Mouse (Mus musculus) hindbrain, postnatal 0 days (tissue): ENCODE results near the gene Shisa5. TPM values are rescaled to one million over a fixed set of nuclear protein-coding genes. Genes with fewer than 3 reads are reported as not detected.

Source experiments
- ATAC-seq: fragments of 200-750 bp; cut with Nextera tagmentation; 2 replicates; pipeline ENCODE4 v1.8.0; 2017; ENCODE audit warnings: mild to moderate bottlenecking, moderate TSS enrichment, moderate library complexity
- DNase-seq: peaks from one replicate; pipeline ENCODE4 v3.0.0-alpha.2; 2015; ENCODE audit warnings: low spot score
- H3K27ac ChIP-seq: fragments of 300-500 bp; sonication (generic); 2 replicates; pipeline ENCODE4 v1.5.1; 2014; ENCODE audit warnings: mild to moderate bottlenecking
- H3K27me3 ChIP-seq: fragments of 300-500 bp; sonication (generic); 2 replicates; pipeline ENCODE4 v1.6.1; 2014; ENCODE audit warnings: low read length, mixed read lengths; ENCODE audit not compliant: insufficient read depth
- H3K36me3 ChIP-seq: fragments of 300-500 bp; sonication (generic); 2 replicates; pipeline ENCODE4 v1.6.1; 2014; ENCODE audit warnings: low read length, mixed read lengths; ENCODE audit not compliant: insufficient read depth
- H3K4me1 ChIP-seq: fragments of 300-500 bp; sonication (generic); 2 replicates; pipeline ENCODE4 v1.6.1; 2014; ENCODE audit warnings: antibody characterized with exemption, low read length, mixed read lengths; ENCODE audit not compliant: insufficient read depth
- H3K4me2 ChIP-seq: fragments of 300-500 bp; sonication (generic); 2 replicates; pipeline ENCODE4 v1.6.1; 2014; ENCODE audit warnings: low read depth, mild to moderate bottlenecking, low read length, moderate library complexity, mixed read lengths
- H3K4me3 ChIP-seq: fragments of 300-500 bp; sonication (generic); 2 replicates; pipeline ENCODE4 v1.5.1; 2014; ENCODE audit warnings: low read length
- H3K9ac ChIP-seq: fragments of 300-500 bp; sonication (generic); replicated peaks from 2 replicates; pipeline ENCODE4 v1.6.1; 2014; ENCODE audit warnings: mild to moderate bottlenecking, low read length, moderate library complexity, mixed read lengths
- H3K9me3 ChIP-seq: fragments of 300-500 bp; sonication (generic); 2 replicates; pipeline ENCODE4 v1.6.1; 2016; ENCODE audit warnings: low read length, mixed read lengths
- CTCF ChIP-seq: IDR thresholded peaks from 2 replicates; pipeline ENCODE4 v1.5.1; 2016; ENCODE audit warnings: antibody characterized with exemption, control low read depth, low read depth
- WGBS: fragments of 180-500 bp; shearing (Covaris S2); extraction: QIAGEN DNeasy Blood & Tissue Kit; methylation state at CpG from one replicate; pipeline ENCODE4 v1.1.7; 2014; 5-methylcytosine and 5-hydroxymethylcytosine counted together
- polyA plus RNA-seq: library from polyadenylated mRNA; unstranded; fragments of >200 nt; fragmentation: Nextera tagmentation; extraction: Ambion mirVana; gene quantifications from 2 replicates; pipeline ENCODE4 v1.2.1, GENCODE M21; 2015
- total RNA-seq: library from RNA; depleted of rRNA; stranded (reverse); fragments of >200 nt; gene quantifications from 2 replicates; pipeline ENCODE4 v1.2.3, GENCODE M21; 2014

The Shisa5 gene
- total and polyA plus RNA-seq, 2 experiments from 2014 or later = 77.6 to 90.6 TPM

DNA sequence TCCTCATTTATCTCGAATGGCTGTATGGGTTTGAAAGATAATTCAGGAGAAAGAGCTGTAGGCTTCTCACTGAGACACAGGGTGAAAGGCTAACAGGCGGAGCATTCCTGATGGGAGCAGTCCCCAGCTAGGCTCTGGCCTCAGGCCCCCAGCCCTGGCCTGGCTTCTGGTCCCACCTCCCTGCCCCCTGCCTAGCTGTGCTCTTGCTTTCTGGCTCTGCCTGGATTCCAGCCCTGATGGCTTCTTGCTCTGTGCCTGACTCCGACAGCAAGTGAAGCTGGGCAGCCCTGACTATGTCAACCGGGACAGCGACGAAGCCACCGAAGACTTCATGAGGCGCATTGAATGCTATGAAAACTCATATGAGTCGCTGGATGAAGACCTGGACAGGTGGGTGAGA lies 30.3 kb upstream of the Shisa5 start:
- Histone ChIP-seq H3K4me2 (no peak overlapping the region), H3K9ac (no peak overlapping the region), H3K4me3 (no peak overlapping the region), H3K27ac (no peak overlapping the region), H3K9me3 (no peaks in the 10 kb centered on the region), H3K27me3 (no peaks in the 10 kb centered on the region), H3K4me1 (no peaks in the 10 kb centered on the region), H3K36me3 (peaks cover 6% of the 10 kb centered on the region)
- no peak for DNase-seq
- no peak for TF ChIP-seq CTCF
- 77% methylated on average over 9 of the region's 9 CpGs for WGBS
- no peak for ATAC-seq

DNA sequence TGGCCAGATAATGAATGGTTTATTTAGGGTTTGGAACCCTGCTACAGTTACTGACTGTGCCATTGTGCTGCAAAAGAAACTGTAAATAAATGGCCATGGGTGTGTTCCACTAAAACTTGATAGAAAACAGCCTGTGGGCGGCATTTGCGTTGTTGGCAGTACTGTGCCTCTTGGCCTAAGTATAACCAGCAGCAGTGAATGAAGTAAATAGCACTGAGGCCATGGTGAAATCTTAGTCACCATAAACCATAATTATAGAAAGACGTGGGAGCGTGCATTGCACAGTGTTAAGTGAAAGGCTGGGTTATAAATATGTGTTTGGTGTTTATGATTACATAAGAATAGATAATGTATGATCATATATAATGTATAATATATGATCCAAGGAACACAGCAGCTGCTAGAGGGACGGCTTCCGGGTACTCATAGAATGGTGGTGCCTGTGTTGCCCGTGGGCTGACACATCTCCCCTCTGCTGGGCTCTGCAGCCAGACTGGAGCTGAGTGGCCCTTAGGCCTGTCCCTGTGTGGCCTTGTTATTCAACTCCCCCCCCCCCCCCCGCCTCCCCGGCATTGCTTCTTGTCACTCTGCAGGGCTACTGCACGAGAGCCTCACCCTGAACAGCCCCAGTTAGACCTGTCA lies 29.2 kb upstream of the Shisa5 start:
- H3K4me2 ChIP-seq = no peak overlapping the region
- H3K9me3 ChIP-seq = no peaks in the 10 kb centered on the region
- peaks cover 6% of the 10 kb centered on the region for H3K36me3 ChIP-seq
- no peak overlapping the region for H3K4me3 ChIP-seq
- no peaks in the 10 kb centered on the region for H3K27me3 ChIP-seq
- H3K9ac ChIP-seq = no peak overlapping the region
- no peaks in the 10 kb centered on the region for H3K4me1 ChIP-seq
- ATAC-seq (no peak; the same call in 1 of the 2 replicates), DNase-seq (no peak)
- no peak for TF ChIP-seq CTCF
- no peak overlapping the region for H3K27ac ChIP-seq
- WGBS = 79% methylated on average over 7 of the region's 10 CpGs

DNA sequence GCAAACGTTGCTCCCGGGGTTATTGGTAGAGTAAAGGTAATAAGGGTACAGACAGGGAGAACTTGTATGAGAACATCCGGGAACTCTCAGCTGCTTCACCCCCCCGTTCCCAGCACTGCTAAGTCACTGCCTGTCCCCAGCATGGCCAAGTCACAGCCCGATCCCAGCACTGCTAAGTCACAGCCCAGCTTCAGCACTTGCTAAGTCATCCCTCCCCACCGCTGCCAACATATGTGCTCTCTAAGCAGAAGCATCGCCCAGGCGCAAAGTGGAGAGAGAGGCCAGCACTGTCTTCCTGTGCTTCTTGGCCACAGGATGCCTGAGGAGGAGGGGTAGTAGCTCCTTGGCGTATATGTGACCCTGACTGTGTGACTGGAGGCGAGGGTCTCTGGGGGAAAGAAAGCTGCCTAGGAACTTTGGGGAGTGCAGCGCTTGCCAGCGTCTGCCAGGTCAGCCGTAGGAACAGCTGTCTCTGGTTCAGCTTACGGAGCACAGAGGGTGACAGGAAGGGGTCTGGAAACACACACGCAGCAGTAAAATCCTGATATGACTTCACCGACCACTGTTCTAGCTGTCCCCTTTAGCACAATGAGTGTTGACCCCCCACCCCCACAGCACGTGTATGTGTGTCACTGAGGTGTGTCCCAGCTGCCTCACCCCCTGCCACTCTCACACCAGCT lies 28.6 kb upstream of the Shisa5 start:
- ATAC-seq = peak; percentile 55; the same call in 1 of the 2 replicates
- 51% methylated on average over 17 of the region's 17 CpGs for WGBS
- Histone ChIP-seq H3K4me1 (no peaks in the 10 kb centered on the region), H3K36me3 (peaks cover 6% of the 10 kb centered on the region), H3K27me3 (no peaks in the 10 kb centered on the region), H3K9ac (no peak overlapping the region), H3K4me2 (no peak overlapping the region), H3K9me3 (no peaks in the 10 kb centered on the region), H3K27ac (no peak overlapping the region), H3K4me3 (no peak overlapping the region)
- no peak for TF ChIP-seq CTCF
- DNase-seq = no peak

DNA sequence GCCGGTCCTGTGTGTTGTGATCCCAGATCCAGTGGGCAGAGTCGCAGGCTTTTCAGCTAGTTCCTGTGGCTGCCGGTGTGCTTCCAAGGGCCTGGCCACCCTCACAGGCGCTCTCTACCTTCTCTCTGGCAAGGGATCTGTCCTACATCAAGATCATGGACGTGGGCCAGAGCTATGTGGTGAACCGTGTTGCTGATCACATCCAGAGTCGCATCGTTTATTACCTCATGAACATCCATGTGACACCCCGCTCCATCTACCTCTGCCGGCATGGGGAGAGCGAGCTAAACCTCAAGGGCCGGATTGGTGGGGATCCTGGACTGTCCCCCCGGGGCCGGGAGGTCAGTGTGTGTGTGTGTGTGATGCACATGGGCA lies 28.1 kb upstream of the Shisa5 start:
- Histone ChIP-seq H3K27ac (no peak overlapping the region), H3K36me3 (peaks cover 6% of the 10 kb centered on the region), H3K4me1 (no peaks in the 10 kb centered on the region), H3K27me3 (no peaks in the 10 kb centered on the region), H3K4me3 (no peak overlapping the region), H3K4me2 (no peak overlapping the region), H3K9me3 (no peaks in the 10 kb centered on the region), H3K9ac (no peak overlapping the region)
- DNase-seq (no peak), ATAC-seq (no peak)
- 85% methylated on average over 14 of the region's 14 CpGs for WGBS
- no peak for TF ChIP-seq CTCF

DNA sequence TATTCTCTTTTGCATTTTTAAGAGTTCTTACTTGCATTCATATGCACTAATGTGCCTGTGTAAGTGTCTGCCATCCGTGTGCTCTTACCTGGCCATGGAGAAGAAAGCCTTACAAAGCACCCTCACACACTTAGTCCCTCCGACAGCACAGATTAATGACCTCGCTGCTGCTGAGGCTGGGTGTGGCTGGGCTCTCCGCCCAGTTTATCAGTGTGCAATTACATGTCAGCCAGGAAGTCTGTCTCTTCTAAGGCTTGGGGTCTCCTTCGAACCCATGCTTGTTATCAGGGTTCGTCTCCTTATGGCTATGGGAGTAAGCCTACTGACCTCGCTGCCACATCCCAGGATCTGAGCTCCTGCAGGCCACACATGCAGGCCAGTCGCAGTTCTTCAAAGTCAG lies 23.0 kb upstream of the Shisa5 start:
- Histone ChIP-seq H3K4me1 (no peaks in the 10 kb centered on the region), H3K4me2 (no peak overlapping the region), H3K9ac (no peak overlapping the region), H3K36me3 (no peaks in the 10 kb centered on the region; the same call in 1 of the 2 replicates), H3K4me3 (no peak overlapping the region), H3K9me3 (no peaks in the 10 kb centered on the region), H3K27ac (no peak overlapping the region), H3K27me3 (no peaks in the 10 kb centered on the region)
- no peak for TF ChIP-seq CTCF
- ATAC-seq (no peak), DNase-seq (no peak)
- 77% methylated on average over 8 of the region's 8 CpGs for WGBS

DNA sequence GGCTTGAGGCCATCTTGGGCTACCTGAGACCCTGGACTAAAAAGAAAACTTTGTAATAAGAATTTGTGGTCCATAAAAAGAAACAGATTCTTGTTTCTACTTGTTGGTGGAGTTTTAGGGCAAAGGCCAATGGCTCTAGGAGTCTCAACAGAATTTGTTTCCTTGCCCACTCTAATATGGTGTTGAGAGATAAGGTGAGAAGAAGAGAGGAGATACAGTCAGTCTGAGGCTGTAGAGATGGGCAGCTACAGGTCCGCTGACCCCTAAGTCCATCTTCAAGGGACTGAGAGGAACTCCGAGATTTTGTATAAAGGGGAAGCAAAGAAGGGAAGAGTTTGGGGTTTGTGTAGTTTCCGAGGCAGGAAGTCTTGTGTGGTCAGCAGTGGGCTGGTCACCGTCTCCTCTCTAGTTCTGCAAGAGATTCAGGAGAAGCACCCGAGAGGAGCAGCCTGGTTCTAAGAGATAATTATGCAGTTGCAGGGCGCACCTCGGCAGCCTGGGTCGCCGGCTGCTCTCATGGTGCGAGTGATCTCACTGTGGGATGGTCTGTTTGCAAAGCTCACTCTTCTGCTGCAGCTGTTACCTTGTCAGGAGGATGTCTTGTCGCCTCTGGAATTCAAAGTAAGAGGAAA lies 21.3 kb upstream of the Shisa5 start:
- Histone ChIP-seq H3K36me3 (no peaks in the 10 kb centered on the region; the same call in 1 of the 2 replicates), H3K27me3 (no peaks in the 10 kb centered on the region), H3K4me1 (no peaks in the 10 kb centered on the region), H3K9me3 (no peaks in the 10 kb centered on the region), H3K4me2 (no peak overlapping the region), H3K9ac (no peak overlapping the region), H3K27ac (no peak overlapping the region), H3K4me3 (no peak overlapping the region)
- no peak for TF ChIP-seq CTCF
- 78% methylated on average over 11 of the region's 11 CpGs for WGBS
- ATAC-seq = no peak
- no peak for DNase-seq

DNA sequence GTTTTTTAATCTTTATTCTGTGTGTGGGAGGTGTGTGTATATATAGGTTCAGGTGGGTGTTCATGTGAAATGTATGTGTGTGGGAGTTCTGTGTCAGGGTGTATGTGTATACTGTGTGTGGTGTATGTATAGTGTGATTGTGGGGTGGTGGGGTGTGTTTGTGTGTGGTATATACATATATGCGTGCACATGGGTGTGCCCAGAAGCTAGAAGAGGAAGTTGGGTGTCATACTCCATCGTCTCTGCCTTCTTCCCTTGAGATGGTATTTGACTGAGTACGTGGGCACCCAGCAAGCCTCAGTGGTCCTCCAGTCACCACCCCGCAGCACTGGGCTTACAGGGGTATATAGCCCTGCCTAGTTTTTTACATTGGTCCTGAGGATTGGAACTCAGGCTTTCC lies 16.9 kb upstream of the Shisa5 start:
- Histone ChIP-seq H3K4me1 (no peaks in the 10 kb centered on the region), H3K9ac (no peak overlapping the region), H3K4me3 (no peak overlapping the region), H3K27me3 (no peaks in the 10 kb centered on the region), H3K27ac (no peak overlapping the region), H3K4me2 (no peak overlapping the region), H3K9me3 (no peaks in the 10 kb centered on the region), H3K36me3 (no peaks in the 10 kb centered on the region)
- DNase-seq (no peak), ATAC-seq (no peak)
- TF ChIP-seq CTCF = no peak
- 87% methylated on average over 4 of the region's 4 CpGs for WGBS
